Mouse (Mus musculus): ENCODE results near the gene Iyd.
"Not testable (repeated sequence)": the region's sequence is repeated elsewhere in the genome, so short reads cannot be mapped to it uniquely, and the experiment has no call there.

Gene Iyd

GRCm38 (mm10) chr10:3540003-3540827 lies at the start of gene Iyd:
Gene Iyd, plus strand, starts transcription at chr10:3540240.
- no peak for DNase-seq (ENCODE audit: low spot score)

DNA sequence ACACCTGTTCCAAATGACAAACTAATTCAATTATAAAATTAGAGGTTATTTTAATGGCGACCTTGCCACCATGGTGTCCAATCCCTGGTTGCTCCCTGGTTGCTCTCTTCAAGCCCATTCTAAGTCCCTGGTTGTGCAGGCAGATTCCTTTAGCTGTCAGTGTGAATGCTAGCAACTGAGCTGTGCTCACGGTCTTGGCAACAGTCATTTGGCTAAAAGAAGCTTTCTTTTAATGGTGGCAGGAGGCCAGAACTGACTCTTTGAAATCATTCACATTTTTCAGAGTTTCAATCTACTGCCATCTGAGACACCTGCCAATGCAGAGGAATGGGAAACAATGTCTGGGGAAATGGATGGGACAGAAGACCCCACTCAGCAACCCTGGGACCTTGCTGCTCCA lies 43.2 kb upstream of the Iyd start:
- DNase-seq (ENCODE audit: low spot score), result no peak

DNA sequence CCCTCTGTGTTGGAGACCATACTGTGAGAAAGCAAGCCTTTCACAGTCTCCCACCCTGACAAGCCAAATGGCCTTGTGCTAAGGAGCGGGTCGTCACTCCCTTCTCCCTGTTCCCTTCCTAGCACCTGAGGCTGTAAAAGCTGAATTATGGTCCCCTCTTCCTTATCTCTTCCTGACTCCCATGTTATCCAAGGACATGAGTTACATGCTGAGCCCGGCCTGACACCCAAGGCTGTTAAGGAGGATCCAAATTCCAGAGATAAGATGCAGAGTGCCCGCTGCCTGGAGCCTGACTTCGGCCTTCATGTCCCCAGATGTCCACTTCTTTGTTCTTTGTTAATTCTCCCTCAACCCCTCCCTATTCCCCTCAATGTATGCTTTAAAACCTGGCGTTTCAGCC lies 39.2 kb upstream of the Iyd start:
- DNase-seq (ENCODE audit: low spot score), result not testable (repeated sequence)

- DNase-seq (ENCODE audit: low spot score), result no peak
These were observed 32.4 kb upstream of the Iyd start for GRCm38 (mm10) chr10:3507484-3508221.

DNA sequence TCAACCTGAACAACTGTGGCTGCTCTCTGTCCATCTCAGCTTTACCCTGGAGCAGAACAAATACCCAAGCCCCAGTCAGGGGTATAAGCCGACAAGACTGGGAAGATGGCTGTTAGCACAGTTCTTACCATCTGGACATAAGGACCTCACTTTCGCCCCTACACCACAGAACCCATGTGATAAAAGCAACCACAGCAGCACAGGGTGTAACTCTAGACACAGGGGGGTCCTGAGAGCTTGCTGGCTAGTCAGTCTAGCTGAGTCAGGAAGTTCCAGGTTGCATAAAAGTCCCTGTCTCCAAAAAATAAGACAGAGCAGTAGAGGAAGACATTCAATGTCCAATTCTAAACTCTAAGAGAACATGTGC lies 31.8 kb upstream of the Iyd start:
- DNase-seq (ENCODE audit: low spot score), result no peak

DNA sequence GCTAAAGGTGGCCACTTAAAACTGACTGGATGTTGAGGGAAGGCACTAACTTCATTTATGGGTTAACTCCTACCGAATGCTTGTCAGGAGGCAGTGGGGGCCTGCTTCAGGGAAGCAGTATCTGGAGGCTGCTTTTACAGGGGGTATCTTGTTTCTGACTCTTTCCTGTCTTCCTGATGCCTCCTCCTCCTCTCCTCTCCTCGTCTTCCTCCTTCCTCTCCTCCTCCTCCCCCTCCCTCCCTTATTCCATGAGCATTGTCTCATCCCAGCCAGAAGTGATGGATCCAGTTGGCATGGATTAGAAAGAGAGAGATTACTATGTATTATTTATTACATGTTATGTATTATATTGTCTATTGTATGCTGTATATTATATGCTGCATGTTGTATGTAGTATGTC lies 31.3 kb upstream of the Iyd start:
- DNase-seq (ENCODE audit: low spot score), result no peak

GRCm38 (mm10) chr10:3509663-3510277 lies 30.3 kb upstream of the Iyd start:
- DNase-seq (ENCODE audit: low spot score), result no peak

- DNase-seq (ENCODE audit: low spot score), result no peak
These were observed 29.6 kb upstream of the Iyd start for GRCm38 (mm10) chr10:3510486-3510885.

DNA sequence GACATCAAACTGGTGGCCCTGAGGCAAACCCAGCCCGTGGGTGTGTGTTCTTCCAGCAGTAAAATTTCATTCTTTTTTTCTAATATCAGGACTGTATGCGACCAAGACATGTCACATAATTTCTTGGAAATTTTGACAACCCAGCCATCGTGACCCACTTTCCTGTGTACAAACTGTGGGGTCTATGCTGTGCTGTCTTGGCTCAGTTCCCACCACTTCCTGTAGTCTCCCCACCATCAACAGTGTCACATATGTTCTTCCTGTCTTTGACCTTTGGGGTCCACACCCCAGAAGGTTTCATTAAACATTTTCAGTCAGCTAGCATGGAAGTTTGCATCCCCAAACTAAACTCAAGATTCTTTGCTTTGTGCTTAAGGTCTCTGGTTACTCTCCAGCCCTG lies 28.6 kb upstream of the Iyd start:
- DNase-seq (ENCODE audit: low spot score), result no peak

DNA sequence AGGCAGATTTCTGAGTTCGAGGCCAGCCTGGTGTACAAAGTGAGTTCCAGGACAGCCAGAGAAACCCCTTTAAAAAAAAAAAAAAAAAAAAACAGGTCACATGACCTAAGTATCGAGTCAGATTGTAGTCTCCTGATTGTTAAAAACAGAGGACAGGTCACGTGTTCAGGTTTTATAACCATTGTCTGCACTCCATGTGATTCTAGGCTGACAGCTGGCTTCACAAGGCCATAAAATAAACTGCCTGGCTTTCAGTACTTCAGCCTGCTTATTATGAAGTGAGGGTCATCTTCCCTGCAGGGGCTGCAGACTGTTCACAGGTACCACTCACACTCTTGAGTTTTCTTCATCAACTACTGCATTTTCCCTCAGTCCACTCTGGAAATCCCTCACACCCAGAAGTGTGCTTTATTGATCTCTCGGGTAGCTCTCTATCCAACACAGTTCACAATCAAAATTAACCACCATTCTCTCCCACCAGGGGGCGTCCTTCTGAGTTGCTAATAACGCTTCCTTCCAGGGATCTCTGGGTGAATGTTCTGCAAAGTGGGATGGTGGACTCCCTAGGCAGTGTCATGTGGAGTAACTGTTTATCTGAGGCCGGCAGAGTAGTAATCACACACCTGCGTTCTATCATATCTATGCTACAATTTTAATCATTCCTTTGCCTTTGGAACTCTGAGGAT lies 27.3 kb upstream of the Iyd start:
- peak; percentile 39 for DNase-seq (ENCODE audit: low spot score)

GRCm38 (mm10) chr10:3513947-3514346 lies 26.1 kb upstream of the Iyd start:
- DNase-seq (ENCODE audit: low spot score), result no peak

- no peak for DNase-seq (ENCODE audit: low spot score)
These were observed 25.4 kb upstream of the Iyd start for GRCm38 (mm10) chr10:3514634-3515033.

DNA sequence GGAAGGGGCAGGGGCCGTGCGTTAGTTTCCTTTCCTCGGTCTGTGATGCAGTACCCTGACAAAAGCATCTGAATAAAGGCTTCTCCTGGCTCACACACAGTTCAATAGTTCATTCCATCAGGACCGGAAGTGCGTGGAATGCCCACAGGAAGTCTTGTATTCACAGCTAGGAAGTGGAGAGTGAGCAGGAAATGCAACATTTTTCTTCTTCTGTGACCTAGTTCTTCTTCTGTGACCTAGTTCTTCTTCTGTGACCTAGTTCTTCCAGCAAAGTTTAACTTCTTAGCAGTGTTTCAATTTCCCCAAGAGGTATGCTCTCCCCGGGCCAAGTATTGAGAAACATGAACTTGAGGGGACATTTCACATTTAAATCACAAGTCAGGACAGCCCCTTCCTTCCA lies 23.6 kb upstream of the Iyd start:
- no peak for DNase-seq (ENCODE audit: low spot score)

DNA sequence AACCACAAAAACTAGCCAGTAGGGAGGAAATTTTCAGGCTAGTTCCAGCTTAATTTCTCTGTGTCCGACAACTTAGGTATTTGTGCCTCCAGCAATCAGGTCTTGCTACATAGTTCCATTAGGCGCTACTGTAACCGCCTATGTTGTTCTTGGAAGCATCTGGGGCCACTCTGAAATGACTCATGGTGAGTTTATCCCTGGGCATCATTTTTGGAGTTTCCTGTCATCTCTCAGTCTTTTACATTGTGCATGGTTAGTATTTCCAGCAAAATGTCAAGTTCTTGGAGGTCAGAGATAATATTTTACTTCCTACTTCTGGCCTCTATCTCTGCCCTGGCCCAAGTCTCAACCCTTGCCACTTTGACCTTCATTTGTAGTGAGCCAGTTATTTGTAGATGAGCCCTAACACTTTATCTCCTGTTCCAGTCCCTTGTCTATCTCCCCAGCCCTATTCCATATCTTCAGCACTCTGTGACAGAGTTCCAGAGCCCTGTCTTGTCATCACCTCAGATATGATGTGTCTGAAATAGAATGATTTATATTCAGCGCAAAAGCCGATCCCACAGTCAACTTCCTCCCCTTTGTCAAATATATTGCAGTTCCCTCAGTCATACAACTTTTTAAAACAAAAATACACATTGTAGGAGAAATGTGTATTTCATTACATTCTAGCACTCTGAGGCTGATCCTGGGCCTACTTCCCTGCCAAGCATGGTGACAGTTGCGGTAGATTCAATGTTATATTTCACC lies 16.8 kb upstream of the Iyd start:
- DNase-seq (ENCODE audit: low spot score), result no peak

DNA sequence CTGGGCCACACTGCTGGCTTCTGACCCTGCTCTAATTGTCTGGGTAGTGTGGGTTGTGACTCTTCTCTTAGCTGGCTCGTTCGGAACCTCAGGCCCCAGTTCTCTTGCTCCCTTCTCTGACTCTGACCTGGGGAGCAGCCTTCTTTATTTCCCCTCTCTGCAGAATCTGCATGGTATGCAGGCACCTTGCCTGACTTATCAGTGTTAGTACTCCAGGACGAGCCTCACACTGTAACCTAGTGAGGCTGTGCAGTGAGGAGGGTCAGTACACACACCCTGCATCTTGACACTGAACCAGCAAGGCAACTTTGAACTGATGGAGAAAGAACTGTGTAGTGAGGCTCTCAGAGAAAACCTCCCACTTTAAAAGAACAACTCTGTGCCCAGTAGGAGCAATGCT lies 15.5 kb upstream of the Iyd start:
- no peak for DNase-seq (ENCODE audit: low spot score)

- no peak for DNase-seq (ENCODE audit: low spot score)
These were observed 14.5 kb upstream of the Iyd start for GRCm38 (mm10) chr10:3525420-3526019.

DNA sequence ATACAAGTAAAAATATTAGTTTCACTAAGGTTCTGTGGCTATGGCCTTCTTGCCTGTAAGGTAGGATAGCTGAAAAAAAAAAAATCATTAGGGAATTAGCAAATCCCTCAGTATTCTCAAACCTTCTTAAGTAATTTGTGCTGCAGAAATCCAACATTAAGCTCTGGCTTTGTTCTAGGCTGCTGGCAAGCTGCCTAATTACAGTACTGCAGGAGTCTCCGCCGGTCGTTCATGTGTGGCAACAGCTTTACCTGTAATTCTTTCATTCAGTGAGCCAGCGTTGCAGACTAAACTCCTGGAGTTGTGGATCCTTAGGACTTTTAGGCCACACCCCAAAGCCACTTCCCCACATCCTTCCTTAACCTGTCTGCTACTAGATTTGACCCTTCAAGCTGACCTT lies 10.2 kb upstream of the Iyd start:
- DNase-seq (ENCODE audit: low spot score), result no peak

DNA sequence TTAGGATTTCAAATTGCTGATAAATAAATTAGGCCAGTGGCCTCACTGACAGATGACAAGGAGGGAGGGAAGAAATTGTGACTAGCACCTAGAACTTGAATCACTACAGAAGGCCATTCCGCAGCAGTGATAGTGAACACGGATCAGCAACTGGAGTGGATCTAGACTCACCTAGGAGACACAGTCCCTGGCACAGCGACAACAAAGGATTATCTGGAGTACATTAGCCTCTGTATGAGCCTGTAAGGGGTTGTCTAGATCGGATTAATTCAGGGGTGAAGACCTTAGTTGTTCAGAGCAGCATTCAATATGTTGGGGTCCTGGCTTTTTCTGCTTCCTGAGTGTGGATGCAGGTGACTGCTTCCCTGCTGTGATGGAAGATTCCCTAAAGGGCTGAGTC lies 9.4 kb upstream of the Iyd start:
- no peak for DNase-seq (ENCODE audit: low spot score)

DNA sequence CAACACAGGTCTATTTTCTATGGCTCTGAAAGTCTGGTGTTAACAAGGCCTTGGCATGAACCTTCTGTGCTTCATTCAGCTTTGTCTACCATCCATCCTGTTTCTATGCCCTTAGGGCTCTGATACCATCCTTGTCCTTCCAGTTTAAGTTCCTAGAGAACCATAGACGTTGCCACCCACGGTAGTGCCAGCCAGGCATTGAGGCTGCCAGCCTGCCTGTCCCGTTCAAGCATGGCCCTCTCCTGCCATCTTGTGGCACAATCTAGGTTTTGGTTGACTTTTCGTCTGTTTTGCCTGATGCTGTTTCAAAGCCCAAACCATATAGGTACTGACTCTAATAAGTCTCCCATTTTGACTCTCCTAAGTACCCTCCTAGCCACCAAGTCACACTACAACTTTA lies 8.7 kb upstream of the Iyd start:
- DNase-seq (ENCODE audit: low spot score), result peak; percentile 78

DNA sequence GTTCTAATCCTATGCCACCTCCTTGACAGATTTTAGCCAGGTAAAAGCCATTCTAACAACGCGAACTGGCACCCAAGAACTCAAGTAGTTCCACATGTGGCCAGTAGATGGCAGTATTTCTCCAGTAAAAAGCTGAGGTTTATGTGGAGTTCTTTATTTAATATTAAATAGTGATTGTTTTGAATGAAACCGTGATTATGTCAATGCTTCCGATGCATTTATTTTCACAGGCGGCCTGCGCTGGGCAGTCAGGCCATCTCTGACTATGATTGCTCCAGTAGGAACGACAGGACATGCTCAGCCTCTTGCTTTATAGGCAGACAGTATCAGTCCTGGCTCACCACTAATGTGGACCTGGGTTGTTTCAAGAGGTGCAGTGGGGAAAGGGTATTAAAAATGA lies 5.6 kb upstream of the Iyd start:
- peak; percentile 77 for DNase-seq (ENCODE audit: low spot score)

DNA sequence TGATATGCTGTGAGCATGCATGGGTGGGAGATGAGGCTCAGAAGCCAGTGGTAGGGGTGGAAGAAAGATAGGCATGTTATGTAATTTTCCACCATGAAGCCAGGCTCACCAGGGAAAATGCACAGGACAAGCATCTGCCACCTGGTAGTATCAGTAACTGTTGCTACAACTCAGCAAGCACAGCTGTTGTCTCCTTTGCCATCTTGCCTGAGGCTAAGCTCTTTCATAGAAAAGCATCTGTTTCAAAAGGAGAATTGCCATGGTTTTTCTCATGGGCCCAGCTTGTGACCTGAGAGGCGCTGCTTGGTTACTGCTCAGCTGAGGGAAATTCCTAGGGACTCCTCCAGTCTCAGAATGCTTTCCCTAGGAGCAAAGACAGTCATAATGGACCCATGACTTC lies 3.7 kb upstream of the Iyd start:
- peak; percentile 38 for DNase-seq (ENCODE audit: low spot score)

DNA sequence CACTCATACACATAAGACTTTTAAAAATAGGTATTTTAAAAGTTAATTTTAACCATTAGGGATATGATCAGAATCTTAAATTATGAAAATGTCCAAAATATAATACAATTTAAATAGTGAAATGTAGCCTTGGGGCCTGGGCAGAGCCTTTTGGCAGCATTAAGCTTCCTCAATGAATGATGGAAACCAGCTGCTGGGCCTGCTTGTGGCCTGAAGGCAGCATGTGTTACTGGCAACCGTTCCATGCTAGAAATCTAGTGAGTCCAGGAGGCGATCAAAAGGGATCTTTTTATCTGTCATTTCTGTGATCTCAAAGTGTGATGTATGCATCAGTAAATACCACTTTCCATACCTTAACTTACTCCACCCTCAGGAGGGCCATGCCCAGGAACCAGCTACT lies 9.3 kb downstream of the Iyd start:
- no peak for DNase-seq (ENCODE audit: low spot score)
